Mouse (Mus musculus): ENCODE measurements around the gene Fbxl14. TPM values are rescaled to one million over a fixed set of nuclear protein-coding genes. Genes with fewer than 3 reads are reported as not detected.

Fbxl14 gene
- 10 to 100 TPM; 70.0 to 85.1 TPM for polyA plus RNA-seq (2017; shearing (Covaris generic))

DNA sequence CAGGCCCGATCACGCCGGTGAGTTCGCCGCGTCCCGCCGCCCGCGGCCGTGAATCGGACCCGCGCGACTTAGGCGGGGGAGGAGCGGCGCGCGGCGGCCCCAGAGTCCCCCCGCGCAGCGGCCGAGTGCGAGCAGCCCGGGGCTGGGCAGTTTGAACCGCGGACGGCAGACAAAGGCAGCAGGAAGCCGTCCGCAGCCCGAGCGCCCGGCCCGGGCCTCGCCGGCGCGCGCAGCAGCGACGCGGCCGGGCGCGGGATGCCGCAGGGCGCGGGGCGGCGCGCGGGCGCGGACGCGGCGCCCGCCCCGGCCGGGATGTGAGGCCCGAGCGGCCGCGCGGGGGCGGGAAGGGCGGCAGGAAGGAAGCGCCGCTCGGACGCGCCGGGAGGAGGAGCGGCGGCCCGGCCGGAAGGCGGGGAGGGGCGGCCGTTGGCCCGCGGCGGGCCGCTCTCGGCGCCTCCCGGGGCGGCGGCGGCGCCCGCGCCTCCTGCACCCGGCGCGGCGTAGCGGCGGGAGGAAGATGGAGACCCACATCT is at the start of gene Fbxl14:
Gene Fbxl14, plus strand, starts transcription at position 326 of the 533 bp plus-strand sequence.

Other genes starting within 250 kb of the Fbxl14 start
- 1 to 10 TPM; 4.3 to 8.8 TPM for gene Cacna2d4, start 243.1 kb upstream of the Fbxl14 start, polyA plus RNA-seq (2017; shearing (Covaris generic))
- gene Lrtm2, start 148.9 kb upstream of the Fbxl14 start, polyA plus RNA-seq (2017; shearing (Covaris generic)): under 1 TPM in 1 of 2 experiments, not detected in 1; 0.58 TPM
- 10 to 100 TPM; 20.8 to 22.4 TPM for gene Adipor2, start 62.0 kb upstream of the Fbxl14 start, polyA plus RNA-seq (2017; shearing (Covaris generic))
- under 1 TPM in 1 of 2 experiments, not detected in 1; 0.20 TPM for gene Wnt5b, start 64.7 kb downstream of the Fbxl14 start, polyA plus RNA-seq (2017; shearing (Covaris generic))

Data from activated CD4-positive, CD25-positive, alpha-beta regulatory T cell (primary cell).